Mouse (Mus musculus): Measurements from ENCODE around the gene Iqgap3. TPM values are rescaled to one million over a fixed set of nuclear protein-coding genes. Genes with fewer than 3 reads are reported as not detected.

Iqgap3 gene
- polyA plus RNA-seq, 1 experiment from 2014 or later: 30.3 TPM

GRCm38 (mm10) chr3:88102196-88102595, 20.4 kb downstream of the Iqgap3 start:
- H3K36me3 ChIP-seq (replicated peaks): peaks cover 96% of the 10 kb centered on the region
- no peak for DNase-seq (ENCODE audit: extremely low spot score, low spot score)
- 92% methylated on average over 6 of the region's 6 CpGs for whole genome bisulfite sequencing
- H3K4me1 ChIP-seq: no peaks in the 10 kb centered on the region
- no peaks in the 10 kb centered on the region for H3K27me3 ChIP-seq (ENCODE audit: poor library complexity, severe bottlenecking)
- no peaks in the 10 kb centered on the region for H3K9me3 ChIP-seq
- no peak overlapping the region for H3K4me3 ChIP-seq
- H3K27ac ChIP-seq: peak overlapping the region; percentile 30; the same call in 1 of the 2 replicates

GRCm38 (mm10) chr3:88102611-88103010, 20.8 kb downstream of the Iqgap3 start:
- peaks cover 96% of the 10 kb centered on the region for H3K36me3 ChIP-seq (replicated peaks)
- 90% methylated on average over 6 of the region's 6 CpGs for WGBS
- no peak for DNase-seq (ENCODE audit: extremely low spot score, low spot score)

GRCm38 (mm10) chr3:88106126-88106525, 24.4 kb downstream of the Iqgap3 start:
- no peak overlapping the region for H3K4me3 ChIP-seq
- H3K4me1 ChIP-seq: no peaks in the 10 kb centered on the region
- peaks cover 100% of the 10 kb centered on the region for H3K36me3 ChIP-seq (replicated peaks)
- no peaks in the 10 kb centered on the region for H3K9me3 ChIP-seq
- DNase-seq (ENCODE audit: extremely low spot score, low spot score): no peak
- WGBS: 81% methylated on average over 4 of the region's 4 CpGs
- no peak overlapping the region for H3K27ac ChIP-seq
- H3K27me3 ChIP-seq (ENCODE audit: poor library complexity, severe bottlenecking): no peaks in the 10 kb centered on the region

More at GRCm38 (mm10) chr3:88102611-88103010, 20.8 kb downstream of the Iqgap3 start:
- Histone ChIP-seq H3K27me3 (ENCODE audit: poor library complexity, severe bottlenecking) (no peaks in the 10 kb centered on the region), H3K9me3 (no peaks in the 10 kb centered on the region), H3K27ac (peak overlapping the region; percentile 30; the same call in 1 of the 2 replicates), H3K4me3 (no peak overlapping the region), H3K4me1 (no peaks in the 10 kb centered on the region)

- Histone ChIP-seq H3K27me3 (ENCODE audit: poor library complexity, severe bottlenecking) (no peaks in the 10 kb centered on the region), H3K4me3 (no peak overlapping the region), H3K36me3 (replicated peaks) (peaks cover 99% of the 10 kb centered on the region), H3K27ac (no peak overlapping the region), H3K4me1 (no peaks in the 10 kb centered on the region), H3K9me3 (no peaks in the 10 kb centered on the region)
- no peak for DNase-seq (ENCODE audit: extremely low spot score, low spot score)
- 94% methylated on average over 6 of the region's 6 CpGs for WGBS
Observed at GRCm38 (mm10) chr3:88109126-88109525, 27.4 kb downstream of the Iqgap3 start.

GRCm38 (mm10) chr3:88114396-88114795, 32.6 kb downstream of the Iqgap3 start:
- no peak for DNase-seq (ENCODE audit: extremely low spot score, low spot score)

GRCm38 (mm10) chr3:88120117-88120651, 38.4 kb downstream of the Iqgap3 start:
- Histone ChIP-seq H3K4me3 (no peak overlapping the region), H3K9me3 (no peaks in the 10 kb centered on the region), H3K4me1 (no peaks in the 10 kb centered on the region), H3K36me3 (replicated peaks) (peaks cover 64% of the 10 kb centered on the region), H3K27ac (no peak overlapping the region), H3K27me3 (ENCODE audit: poor library complexity, severe bottlenecking) (no peaks in the 10 kb centered on the region)
- DNase-seq (ENCODE audit: extremely low spot score, low spot score): no peak
- 90% methylated on average over 19 of the region's 19 CpGs for WGBS

More at GRCm38 (mm10) chr3:88114396-88114795, 32.6 kb downstream of the Iqgap3 start:
- no peak overlapping the region for H3K27ac ChIP-seq
- peaks cover 99% of the 10 kb centered on the region for H3K36me3 ChIP-seq (replicated peaks)
- no peaks in the 10 kb centered on the region for H3K9me3 ChIP-seq
- WGBS: 94% methylated on average over 12 of the region's 12 CpGs
- no peaks in the 10 kb centered on the region for H3K27me3 ChIP-seq (ENCODE audit: poor library complexity, severe bottlenecking)
- no peaks in the 10 kb centered on the region for H3K4me1 ChIP-seq
- no peak overlapping the region for H3K4me3 ChIP-seq

- Histone ChIP-seq H3K27me3 (ENCODE audit: poor library complexity, severe bottlenecking) (no peaks in the 10 kb centered on the region), H3K4me3 (no peak overlapping the region), H3K27ac (no peak overlapping the region), H3K4me1 (no peaks in the 10 kb centered on the region), H3K9me3 (no peaks in the 10 kb centered on the region), H3K36me3 (replicated peaks) (peaks cover 53% of the 10 kb centered on the region)
- 91% methylated on average over 14 of the region's 14 CpGs for WGBS
- DNase-seq (ENCODE audit: extremely low spot score, low spot score): no peak
Observed at GRCm38 (mm10) chr3:88121164-88122131, 39.7 kb downstream of the Iqgap3 start.

- Histone ChIP-seq H3K4me3 (no peak overlapping the region), H3K27ac (no peak overlapping the region), H3K27me3 (ENCODE audit: poor library complexity, severe bottlenecking) (no peaks in the 10 kb centered on the region), H3K4me1 (no peaks in the 10 kb centered on the region), H3K9me3 (no peaks in the 10 kb centered on the region), H3K36me3 (replicated peaks) (peaks cover 15% of the 10 kb centered on the region)
- no peak for DNase-seq (ENCODE audit: extremely low spot score, low spot score)
- WGBS: 84% methylated on average over 4 of the region's 4 CpGs
Observed at GRCm38 (mm10) chr3:88125195-88125594, 43.4 kb downstream of the Iqgap3 start.

- Histone ChIP-seq H3K36me3 (replicated peaks) (peaks cover 5% of the 10 kb centered on the region), H3K4me1 (no peaks in the 10 kb centered on the region), H3K27ac (no peak overlapping the region), H3K27me3 (ENCODE audit: poor library complexity, severe bottlenecking) (no peaks in the 10 kb centered on the region), H3K4me3 (no peak overlapping the region), H3K9me3 (no peaks in the 10 kb centered on the region)
- DNase-seq (ENCODE audit: extremely low spot score, low spot score): no peak
- WGBS: 89% methylated on average over 7 of the region's 7 CpGs
Observed at GRCm38 (mm10) chr3:88126181-88126580, 44.4 kb downstream of the Iqgap3 start.

- no peaks in the 10 kb centered on the region for H3K4me1 ChIP-seq
- no peaks in the 10 kb centered on the region for H3K36me3 ChIP-seq (replicated peaks)
- 74% methylated on average over 3 of the region's 3 CpGs for WGBS
- no peaks in the 10 kb centered on the region for H3K9me3 ChIP-seq
- H3K27me3 ChIP-seq (ENCODE audit: poor library complexity, severe bottlenecking): no peaks in the 10 kb centered on the region
- H3K4me3 ChIP-seq: no peak overlapping the region
- no peak for DNase-seq (ENCODE audit: extremely low spot score, low spot score)
- H3K27ac ChIP-seq: no peak overlapping the region
Observed at GRCm38 (mm10) chr3:88127636-88128035, 45.9 kb downstream of the Iqgap3 start.

- Histone ChIP-seq H3K4me3 (no peak overlapping the region), H3K27me3 (ENCODE audit: poor library complexity, severe bottlenecking) (no peaks in the 10 kb centered on the region), H3K27ac (no peak overlapping the region), H3K36me3 (replicated peaks) (no peaks in the 10 kb centered on the region), H3K9me3 (no peaks in the 10 kb centered on the region), H3K4me1 (no peaks in the 10 kb centered on the region)
- WGBS: 89% methylated on average over 5 of the region's 5 CpGs
- no peak for DNase-seq (ENCODE audit: extremely low spot score, low spot score)
Observed at GRCm38 (mm10) chr3:88128056-88128455, 46.3 kb downstream of the Iqgap3 start.

GRCm38 (mm10) chr3:88129006-88129405, 47.2 kb downstream of the Iqgap3 start:
- Histone ChIP-seq H3K27ac (no peak overlapping the region), H3K9me3 (no peaks in the 10 kb centered on the region), H3K4me3 (no peak overlapping the region), H3K4me1 (peaks cover 5% of the 10 kb centered on the region; the same call in 1 of the 2 replicates), H3K27me3 (ENCODE audit: poor library complexity, severe bottlenecking) (no peaks in the 10 kb centered on the region), H3K36me3 (replicated peaks) (no peaks in the 10 kb centered on the region)
- WGBS: 60% methylated on average over 4 of the region's 4 CpGs
- DNase-seq (ENCODE audit: extremely low spot score, low spot score): no peak

- Histone ChIP-seq H3K9me3 (no peaks in the 10 kb centered on the region), H3K4me1 (peaks cover 5% of the 10 kb centered on the region; the same call in 1 of the 2 replicates), H3K4me3 (no peak overlapping the region), H3K27ac (no peak overlapping the region), H3K36me3 (replicated peaks) (no peaks in the 10 kb centered on the region), H3K27me3 (ENCODE audit: poor library complexity, severe bottlenecking) (no peaks in the 10 kb centered on the region)
- 96% methylated on average over 3 of the region's 3 CpGs for WGBS
- DNase-seq (ENCODE audit: extremely low spot score, low spot score): no peak
Observed at GRCm38 (mm10) chr3:88131071-88131470, 49.3 kb downstream of the Iqgap3 start.
